Mouse (Mus musculus) left cerebral cortex, adult 8-10 months (tissue): ENCODE measurements around the gene Lenep. TPM values are rescaled to one million over a fixed set of nuclear protein-coding genes. Genes with fewer than 3 reads are reported as not detected.

Experiments used
- DNase-seq, 2 experiments: peaks; one replicate each; pipeline ENCODE4 v3.0.0; 2022; ENCODE audit warnings: low spot score in 2 of 2
- total RNA-seq, 4 experiments: library from RNA; stranded (reverse); gene quantifications; 2 replicates each; pipeline ENCODE4 v1.2.4; 2022

Gene Lenep
- total RNA-seq, 4 experiments from 2014 or later = 3.9 to 5.8 (median 4.4) TPM

DNA sequence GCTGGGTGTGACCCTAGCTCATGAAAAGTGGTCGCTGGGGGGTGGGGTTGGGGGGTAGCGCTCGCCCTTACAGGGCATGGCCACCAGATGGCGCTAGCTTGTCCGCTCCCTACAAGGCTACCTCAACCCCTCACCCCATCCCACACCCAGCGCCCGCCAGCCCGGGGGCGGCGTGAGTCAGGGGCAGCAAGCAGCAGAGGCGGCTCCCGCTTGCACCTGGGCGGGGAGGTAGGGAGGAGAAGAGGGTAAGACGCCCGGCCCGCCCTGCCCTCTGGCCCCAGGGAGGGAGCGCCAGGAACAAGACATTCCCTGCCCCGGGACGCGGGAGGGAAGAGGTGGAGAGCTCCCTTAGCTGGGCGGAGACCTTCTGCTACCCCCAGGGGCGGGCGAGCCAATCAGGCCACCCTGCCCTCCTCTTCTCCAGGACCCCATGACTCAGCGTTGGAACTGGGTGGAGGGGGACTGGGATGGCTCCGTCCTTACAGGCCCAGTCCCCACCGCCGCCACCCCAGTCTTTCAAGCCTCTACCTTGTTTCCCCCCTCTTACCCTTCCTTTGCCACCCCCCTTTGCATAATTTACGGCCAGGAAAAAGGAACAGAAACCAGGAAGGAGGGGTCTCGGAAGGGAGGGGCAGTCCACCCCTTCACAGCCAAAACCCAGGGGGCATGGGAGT, 24.1 kb downstream of the Lenep start:
- peak; percentile 59 to 64 for DNase-seq

DNA sequence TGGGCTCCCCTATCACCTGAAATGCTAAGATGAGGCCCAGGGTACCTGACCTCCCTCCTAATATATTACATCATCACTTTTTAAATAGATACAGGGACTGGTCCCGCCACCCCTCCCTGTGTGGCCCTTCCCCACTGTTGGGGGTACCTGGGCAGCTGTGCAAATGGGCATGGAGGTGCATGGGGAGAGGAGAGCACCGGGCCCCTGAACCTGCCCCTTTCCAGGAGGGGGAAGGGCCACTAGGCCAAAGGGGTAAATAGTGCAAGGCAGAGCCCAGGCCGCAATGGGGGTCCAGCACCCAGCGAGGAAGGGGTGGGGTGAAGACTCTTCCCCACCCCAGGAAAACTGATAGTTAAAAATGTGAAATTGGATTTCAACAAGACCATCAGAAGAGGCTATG, 24.8 kb downstream of the Lenep start:
- no peak for DNase-seq

DNA sequence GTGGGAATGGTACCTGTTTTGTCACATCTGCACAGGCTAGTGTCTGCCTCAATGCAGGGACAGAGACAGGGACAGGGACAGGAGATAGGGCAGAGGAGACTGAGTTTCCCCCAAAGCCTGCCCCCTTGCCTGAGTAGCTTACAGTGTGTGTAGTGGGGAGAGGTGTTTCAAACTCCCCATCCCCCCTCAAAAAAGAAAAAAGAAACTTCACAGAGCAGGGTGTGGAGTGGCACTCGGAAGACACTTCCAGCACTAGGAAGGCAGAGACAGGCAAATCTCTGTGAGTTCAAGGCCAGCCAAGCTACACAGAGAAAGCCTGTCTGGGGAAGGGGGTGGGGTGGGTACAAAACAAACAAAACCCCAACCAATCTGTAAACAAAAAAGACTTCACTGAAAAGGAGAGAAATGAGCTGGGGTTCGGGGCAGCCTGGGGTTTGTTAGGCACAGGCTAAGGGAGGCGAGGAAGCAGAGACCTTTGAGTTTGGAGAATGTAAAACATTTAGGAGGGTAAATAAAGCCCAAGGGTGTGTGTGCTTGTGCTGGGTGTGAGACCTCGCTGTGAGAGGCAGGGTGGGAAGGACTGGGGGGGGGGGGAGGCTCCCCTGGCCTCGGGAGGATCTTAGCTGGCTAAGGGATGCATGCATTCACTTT, 28.9 kb downstream of the Lenep start:
- DNase-seq = no peak

DNA sequence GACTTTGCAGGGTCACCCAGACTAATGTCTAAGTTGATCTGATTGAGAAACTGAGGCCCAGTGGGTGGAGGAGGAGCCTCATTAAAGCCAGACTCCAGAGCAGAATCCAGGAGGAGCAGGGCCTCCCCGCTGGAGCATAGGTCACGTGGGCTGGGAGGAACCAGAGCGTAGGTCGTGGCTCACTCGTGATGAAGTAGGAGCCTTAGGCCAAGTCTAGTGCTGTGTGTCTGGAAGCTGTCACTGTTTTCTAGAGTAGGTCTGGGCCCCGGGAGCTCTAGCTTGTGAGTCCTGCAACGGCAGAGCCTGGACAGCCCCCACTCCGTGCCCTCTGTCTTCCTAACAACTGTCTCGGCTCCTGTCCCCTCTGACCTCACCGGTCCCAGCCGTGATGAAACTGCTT, 35.3 kb downstream of the Lenep start:
- no peak for DNase-seq

DNA sequence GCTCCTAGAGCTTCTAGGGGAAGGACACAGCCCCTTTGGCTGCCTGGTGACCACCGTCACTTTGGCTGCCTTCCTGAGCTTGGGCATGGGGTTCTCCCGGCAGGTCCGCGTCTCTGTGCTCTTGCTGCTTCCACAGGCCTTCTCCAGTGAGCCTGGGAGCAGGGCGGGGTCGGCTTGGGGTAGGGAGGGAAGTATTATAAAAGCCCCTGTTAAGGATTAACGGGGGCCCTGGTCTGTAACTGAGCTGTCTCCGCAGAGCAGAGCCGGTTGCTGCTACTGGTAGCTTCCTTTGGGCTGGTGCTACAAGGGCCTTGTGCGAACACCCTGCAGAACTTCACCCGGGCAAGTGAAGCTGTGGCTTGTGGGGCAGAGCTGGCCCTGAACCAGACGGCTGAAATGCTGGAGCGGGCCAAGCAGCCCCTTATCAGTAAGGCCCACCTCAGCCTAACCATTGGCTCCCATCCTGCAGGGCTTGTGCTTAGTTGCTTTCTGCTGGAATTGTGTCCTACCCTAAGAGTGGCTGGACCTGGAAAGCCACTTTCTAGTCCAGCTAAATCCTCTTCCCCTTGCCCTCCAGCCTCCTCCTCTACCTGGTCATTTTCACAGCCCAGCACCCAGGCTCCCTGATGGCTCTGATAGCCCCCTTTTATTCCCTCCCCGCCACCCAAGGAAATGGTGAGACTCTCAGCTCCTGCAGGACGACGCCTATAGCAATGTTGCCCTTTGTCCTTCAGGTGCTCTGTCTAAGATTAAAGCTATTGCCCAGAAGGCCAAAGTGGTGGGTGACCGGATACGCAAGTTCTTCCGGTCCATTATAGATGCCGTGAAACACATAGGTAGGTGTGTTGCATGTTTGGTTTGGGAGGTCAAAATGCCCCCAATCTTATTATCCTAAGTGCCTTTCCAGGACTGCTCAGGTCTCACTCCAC, 36.8 kb downstream of the Lenep start:
- DNase-seq = no peak

DNA sequence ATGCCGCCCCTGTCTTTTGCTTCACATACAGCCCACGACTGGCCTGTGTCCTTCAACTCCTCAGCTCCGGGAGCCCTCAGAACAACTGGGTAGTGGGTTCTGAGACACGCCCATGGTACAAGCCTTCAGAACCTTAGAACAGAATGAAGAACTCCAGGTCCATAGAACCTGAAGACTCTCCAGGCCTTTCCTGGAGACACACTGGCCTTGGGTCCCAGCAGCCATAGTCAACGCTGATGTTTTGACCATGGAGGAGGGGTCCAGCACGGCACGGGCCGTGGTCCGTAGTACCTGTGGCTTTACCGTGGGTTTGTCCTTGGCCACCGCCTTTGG, 37.5 kb downstream of the Lenep start, which contains the start of gene Dcst1:
Gene Dcst1, minus strand, starts transcription at position 101 of the 333 bp plus-strand sequence.
- no peak for DNase-seq

DNA sequence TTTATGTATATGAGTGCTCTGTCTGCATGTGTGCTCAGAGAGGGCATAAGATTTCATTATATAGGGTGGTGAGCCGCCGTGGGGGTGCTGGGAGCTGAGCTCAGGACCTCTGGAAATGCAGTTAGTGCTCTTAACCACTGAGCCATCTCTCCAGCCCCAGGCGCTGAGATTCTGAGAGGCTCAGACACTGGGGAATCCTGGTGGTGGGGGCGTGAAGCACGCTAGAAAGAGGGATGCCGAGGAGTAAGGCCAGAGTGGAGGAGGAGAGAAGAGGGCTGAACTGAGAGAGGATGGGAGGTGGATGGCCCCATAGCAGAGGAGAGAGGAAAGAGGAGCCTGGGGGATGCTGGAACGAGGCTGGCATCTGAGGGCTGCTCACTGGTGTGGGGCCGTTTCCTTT, 38.0 kb downstream of the Lenep start:
- no peak for DNase-seq

DNA sequence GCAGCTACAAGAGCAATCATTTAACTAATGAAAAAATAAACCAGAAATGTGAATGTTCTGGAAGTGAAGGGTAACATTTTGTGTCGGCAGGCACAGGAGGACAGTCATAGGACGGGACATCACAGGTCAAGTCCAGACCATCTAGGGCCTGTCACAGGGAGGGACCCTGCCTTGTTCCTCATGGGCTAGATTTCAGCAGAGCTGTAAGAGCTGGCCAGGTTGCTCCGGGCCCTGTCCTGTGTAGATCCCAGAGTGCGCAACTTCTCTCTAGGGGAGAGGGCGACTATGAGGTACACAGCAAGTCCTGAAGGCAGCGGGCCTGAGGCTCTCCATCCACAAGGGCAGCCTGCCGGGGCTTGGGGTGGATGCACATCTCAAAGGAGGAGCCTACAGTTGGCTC, 40.9 kb downstream of the Lenep start, which contains the start of gene Dcst2:
Gene Dcst2, plus strand, starts transcription at position 301 of the 400 bp plus-strand sequence.
- no peak for DNase-seq

DNA sequence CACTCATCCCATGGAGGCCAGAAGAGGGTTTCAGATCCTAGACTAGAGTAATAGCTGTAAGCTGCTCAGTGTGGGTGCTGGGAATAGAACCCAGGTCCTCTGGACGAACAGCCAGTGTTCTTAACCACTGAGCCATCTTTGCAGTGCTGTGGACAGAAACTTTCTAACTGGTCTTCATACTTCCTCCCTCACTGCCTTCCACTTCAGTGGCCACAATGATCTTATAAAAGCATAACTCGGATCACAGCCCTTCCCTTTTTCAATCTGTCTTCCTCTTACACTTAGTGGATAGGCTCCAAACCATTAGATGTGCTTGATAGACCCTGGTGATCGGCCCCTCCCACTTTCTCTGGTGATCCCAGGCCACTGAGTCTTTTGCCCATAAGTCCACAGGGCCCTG, 42.4 kb downstream of the Lenep start:
- no peak for DNase-seq

DNA sequence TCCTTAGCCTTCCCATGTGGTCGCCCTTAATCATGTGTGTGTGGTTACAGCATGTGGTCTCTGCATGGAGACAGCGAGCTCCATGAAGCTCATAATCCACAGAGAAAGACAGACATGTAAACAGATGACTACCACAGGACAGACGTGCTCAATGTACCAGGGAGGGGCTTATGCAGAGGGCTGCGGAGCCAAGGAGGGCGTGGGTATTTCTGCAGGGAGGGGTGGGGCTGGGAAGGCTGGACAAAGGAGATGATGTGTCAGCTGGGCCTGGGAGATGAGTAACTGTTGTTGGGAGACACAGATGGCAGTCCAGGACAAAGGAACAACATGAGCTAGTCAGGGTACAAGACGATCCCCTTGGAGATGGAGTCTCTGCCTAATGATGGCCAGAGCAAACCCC, 43.0 kb downstream of the Lenep start:
- DNase-seq = no peak

DNA sequence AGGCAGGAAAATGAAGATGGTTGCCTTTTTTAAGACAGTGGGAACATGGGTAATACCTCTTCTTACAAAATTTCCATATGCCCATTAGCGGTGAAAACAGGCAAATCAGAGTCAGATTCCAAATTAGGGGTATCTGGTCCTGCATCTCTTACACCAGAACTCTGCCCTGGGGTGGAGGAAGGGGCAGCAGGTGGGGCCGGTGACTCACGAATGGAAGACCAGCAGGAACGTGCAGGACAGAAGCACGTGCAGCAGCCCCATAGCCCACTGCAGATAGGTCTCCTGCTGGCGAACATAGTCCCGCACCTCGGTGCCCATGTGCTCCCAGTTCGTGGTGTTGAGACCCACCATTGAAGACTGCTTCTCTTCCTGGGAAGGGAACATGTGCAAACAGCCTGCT, 46.6 kb downstream of the Lenep start:
- DNase-seq = no peak

DNA sequence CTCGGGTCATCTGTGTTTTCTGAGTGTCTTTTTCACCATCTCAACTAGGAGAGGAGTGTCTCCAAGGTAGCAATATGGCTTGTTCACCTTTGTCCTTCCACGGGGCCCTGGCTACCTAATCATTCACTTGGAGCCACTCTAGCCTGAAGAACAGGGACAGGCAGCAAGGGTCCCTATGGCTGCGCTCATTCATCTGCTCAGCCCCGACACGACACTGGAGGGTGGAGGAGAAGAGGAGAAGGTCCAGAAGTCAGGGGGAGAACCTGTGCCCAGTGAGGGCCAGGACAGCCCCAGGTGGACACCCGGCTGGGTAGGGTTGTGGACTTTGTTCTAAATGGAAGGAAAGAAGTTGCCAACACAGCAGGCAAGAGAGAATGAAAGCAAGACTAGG, 47.1 kb downstream of the Lenep start:
- no peak for DNase-seq

DNA sequence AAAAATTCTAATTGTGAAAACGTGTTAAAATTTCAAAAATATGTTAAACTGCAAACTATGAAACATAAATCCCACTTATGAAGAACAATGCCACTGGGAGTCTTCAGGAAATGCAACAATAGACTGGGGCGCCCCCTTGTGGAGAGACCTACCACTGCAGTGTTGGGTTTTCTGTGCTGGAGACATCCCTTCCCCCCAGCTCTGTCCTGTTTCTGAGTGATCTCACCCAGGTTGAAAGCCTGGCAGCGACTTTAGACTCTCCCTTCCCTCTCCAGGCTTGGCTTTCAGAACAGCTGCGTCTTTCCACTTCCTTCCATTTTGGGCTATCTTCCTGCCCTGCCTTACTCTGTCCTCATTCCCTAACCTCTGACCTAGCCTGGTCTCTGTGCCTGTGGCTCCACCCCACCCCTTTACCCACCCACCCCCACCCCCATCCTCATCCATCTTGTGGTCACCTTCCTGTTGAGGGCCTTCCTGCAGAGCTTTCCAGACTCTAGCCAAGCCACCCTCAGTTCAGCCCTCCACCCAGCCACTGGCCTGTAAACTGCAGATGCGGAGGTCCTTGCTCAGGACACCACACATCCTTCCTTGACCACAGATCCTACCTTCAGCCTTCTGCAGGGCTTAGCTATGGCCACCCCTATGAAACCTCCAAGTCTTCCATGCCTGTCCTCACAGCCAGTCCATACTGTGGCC, 47.6 kb downstream of the Lenep start:
- DNase-seq = peak; percentile 73 to 83

DNA sequence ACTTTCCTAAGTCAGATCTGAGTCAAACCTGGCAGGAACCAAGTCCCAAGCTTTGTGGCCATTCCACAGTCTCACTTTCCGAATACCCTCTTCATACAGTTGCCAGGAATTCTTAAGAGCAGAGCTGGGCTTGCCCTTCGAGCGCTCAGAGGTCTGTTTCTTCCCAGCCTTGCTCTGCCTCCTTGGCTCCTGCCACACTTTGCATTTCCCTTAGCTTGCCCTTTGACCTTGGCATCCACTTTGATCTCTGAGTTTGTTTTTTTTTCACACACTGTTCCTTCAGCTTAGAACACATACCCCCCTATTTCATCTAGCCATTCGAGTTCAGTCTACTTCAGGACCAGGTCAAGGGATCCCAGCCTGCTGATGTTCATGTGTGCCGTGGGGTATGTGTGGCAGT, 51.3 kb downstream of the Lenep start:
- DNase-seq = no peak

Other genes starting within 250 kb of the Lenep start
- 10 to 100 TPM; 12.3 to 18.2 (median 17.0) TPM for gene Hcn3, start 242.6 kb downstream of the Lenep start, total RNA-seq
- gene Clk2, start 238.0 kb downstream of the Lenep start, total RNA-seq = 10 to 100 TPM; 41.2 to 45.3 (median 42.5) TPM
- 10 to 100 TPM; 58.5 to 69.8 (median 63.9) TPM for gene Scamp3, start 225.3 kb downstream of the Lenep start, total RNA-seq
- 10 to 100 TPM; 47.2 to 58.2 (median 52.3) TPM for gene Fam189b, start 219.7 kb downstream of the Lenep start, total RNA-seq
- gene Gba, start 199.9 kb downstream of the Lenep start, total RNA-seq = 10 to 100 TPM; 52.5 to 62.4 (median 56.1) TPM
- gene Thbs3, start 187.6 kb downstream of the Lenep start, total RNA-seq = 10 to 100 TPM; 14.2 to 24.3 (median 22.2) TPM
- 100 to 1,000 TPM in 2 of 4 experiments, 10 to 100 TPM in 2; 95.4 to 105 (median 99.8) TPM for gene Mtx1, start 175.7 kb downstream of the Lenep start, total RNA-seq
- 1 to 10 TPM in 1 of 4 experiments, under 1 TPM in 3; 0.36 to 1.5 (median 0.67) TPM for gene Muc1, start 173.7 kb downstream of the Lenep start, total RNA-seq
- gene Krtcap2, start 156.8 kb downstream of the Lenep start, total RNA-seq = 10 to 100 TPM; 70.4 to 91.2 (median 83.7) TPM
- gene Trim46, start 156.5 kb downstream of the Lenep start, total RNA-seq = 10 to 100 TPM; 66.2 to 74.6 (median 68.4) TPM
- gene Dpm3, start 143.4 kb downstream of the Lenep start, total RNA-seq = 10 to 100 TPM; 51.6 to 64.2 (median 54.6) TPM
- gene Slc50a1, start 132.2 kb downstream of the Lenep start, total RNA-seq = 10 to 100 TPM; 38.0 to 48.9 (median 45.5) TPM
- gene Efna1, start 121.7 kb downstream of the Lenep start, total RNA-seq = 1 to 10 TPM; 5.6 to 8.8 (median 6.8) TPM
- gene Efna3, start 79.8 kb downstream of the Lenep start, total RNA-seq = 10 to 100 TPM; 50.1 to 61.2 (median 55.3) TPM
- under 1 TPM in 3 of 4 experiments, not detected in 1; 0.22 to 0.46 (median 0.30) TPM for gene Efna4, start 64.8 kb downstream of the Lenep start, total RNA-seq
- 100 to 1,000 TPM; 104 to 122 (median 108) TPM for gene Adam15, start 52.8 kb downstream of the Lenep start, total RNA-seq
- under 1 TPM; 0.32 to 0.77 (median 0.42) TPM for gene Dcst2, start 40.8 kb downstream of the Lenep start, total RNA-seq
- gene Dcst1, start 37.5 kb downstream of the Lenep start, total RNA-seq = under 1 TPM in 1 of 4 experiments, not detected in 3; 0.61 TPM
- gene Zbtb7b, start 8.0 kb downstream of the Lenep start, total RNA-seq = 10 to 100 TPM; 11.3 to 20.3 (median 15.8) TPM
- 10 to 100 TPM; 30.8 to 39.9 (median 35.6) TPM for gene Flad1, start 9.1 kb upstream of the Lenep start, total RNA-seq
- gene Cks1b, start 15.6 kb upstream of the Lenep start, total RNA-seq = 1 to 10 TPM; 2.4 to 3.5 (median 2.8) TPM
- 10 to 100 TPM; 15.1 to 18.7 (median 17.3) TPM for gene Shc1, start 15.7 kb upstream of the Lenep start, total RNA-seq
- 10 to 100 TPM; 44.0 to 57.4 (median 48.8) TPM for gene Pygo2, start 27.4 kb upstream of the Lenep start, total RNA-seq
- gene Pbxip1, start 33.9 kb upstream of the Lenep start, total RNA-seq = 10 to 100 TPM; 33.6 to 51.4 (median 41.9) TPM
- gene Pmvk, start 51.7 kb upstream of the Lenep start, total RNA-seq = 10 to 100 TPM; 29.0 to 37.4 (median 31.7) TPM
- gene Kcnn3, start 117.4 kb upstream of the Lenep start, total RNA-seq = 10 to 100 TPM; 20.8 to 25.7 (median 23.3) TPM